Mouse (Mus musculus): Measurements from ENCODE around the gene Aplf. TPM values are rescaled to one million over a fixed set of nuclear protein-coding genes. Genes with fewer than 3 reads are reported as not detected.
"Not testable (repeated sequence)": the region's sequence is repeated elsewhere in the genome, so short reads cannot be mapped to it uniquely, and the experiment has no call there.

The Aplf gene
- total and polyA plus RNA-seq, 2 experiments from 2014 or later: 2.0 to 2.7 TPM

DNA sequence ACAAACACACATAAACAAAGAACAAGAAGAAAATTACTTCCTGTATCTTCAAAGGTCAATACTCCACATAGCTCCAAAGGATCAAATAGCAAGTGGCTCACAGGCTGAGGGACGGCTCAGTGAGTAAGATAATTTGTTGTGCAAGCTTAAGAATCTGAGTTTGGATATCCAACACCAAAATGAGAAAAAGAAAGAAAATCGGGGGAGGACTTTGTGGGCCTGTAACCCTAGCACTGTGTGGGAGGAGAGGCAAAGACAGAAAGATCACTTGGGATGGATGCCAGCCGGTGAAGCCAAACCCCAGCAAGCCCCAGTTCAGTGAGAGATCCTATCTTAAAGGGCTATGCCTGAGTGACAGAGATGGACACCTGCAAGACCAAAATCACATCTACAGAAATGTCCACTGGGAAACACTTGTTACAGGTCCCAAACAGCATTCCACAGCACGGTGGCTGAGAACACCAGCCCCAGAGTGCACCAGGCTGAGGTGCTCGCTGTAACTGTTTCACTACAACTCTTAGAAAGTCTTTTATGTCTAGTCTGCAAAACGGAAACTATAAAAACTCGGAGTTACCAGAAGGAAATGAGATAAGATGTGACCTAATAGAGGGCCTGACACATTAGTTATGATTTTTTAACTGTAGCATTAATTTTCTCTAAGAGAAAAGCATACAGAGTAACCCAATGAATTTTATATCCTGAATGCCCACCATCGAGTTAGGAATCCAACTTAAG, 17.9 kb downstream of the Aplf start:
- ATAC-seq (ENCODE audit: insufficient read depth, low read depth) (no peak), DNase-seq (ENCODE audit: low spot score) (no peak)
- H3K4me3 ChIP-seq (ENCODE audit: low read depth, low read length): no peak overlapping the region
- H3K27me3 ChIP-seq (ENCODE audit: control insufficient read depth, insufficient read depth, low read length): no peaks in the 10 kb centered on the region
- no peak overlapping the region for H3K9ac ChIP-seq (replicated peaks; ENCODE audit: low read depth, low read length)
- H3K4me1 ChIP-seq (ENCODE audit: control insufficient read depth, insufficient read depth): no peaks in the 10 kb centered on the region
- TF ChIP-seq EP300 (IDR thresholded peaks at IDR 0.05; ENCODE audit: low read depth) (no peak), CTCF (IDR thresholded peaks at IDR 0.05; ENCODE audit: low read depth) (no peak)
- H3K9me3 ChIP-seq (replicated peaks; ENCODE audit: control insufficient read depth, low read length): no peaks in the 10 kb centered on the region
- 43% methylated on average over 8 of the region's 8 CpGs for WGBS
- H3K27ac ChIP-seq (ENCODE audit: low read depth): no peak overlapping the region
- H3K36me3 ChIP-seq (replicated peaks; ENCODE audit: control insufficient read depth, insufficient read depth, low read length): no peaks in the 10 kb centered on the region
- H3K4me2 ChIP-seq (ENCODE audit: low read depth, low read length): no peak overlapping the region

DNA sequence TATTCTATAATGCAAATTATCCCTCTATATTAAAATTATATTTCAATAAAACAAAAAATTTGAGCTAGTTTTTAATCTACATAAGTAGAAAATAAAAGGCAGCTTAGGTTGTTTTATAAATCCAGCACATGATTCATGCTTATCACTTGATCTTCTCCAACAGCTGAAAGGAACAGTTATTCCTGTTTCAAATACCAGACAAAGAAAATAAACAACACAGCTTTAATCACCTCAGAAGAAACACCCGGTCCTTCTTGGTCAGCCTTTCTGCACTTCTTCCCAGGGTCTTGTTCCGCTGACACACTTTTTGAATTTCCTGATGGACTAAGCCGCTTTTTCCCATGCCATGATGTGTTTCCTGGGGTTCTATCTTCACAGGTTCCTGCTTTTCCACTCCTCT, 18.5 kb downstream of the Aplf start:
- 61% methylated on average over 3 of the region's 3 CpGs for WGBS
- no peak for ATAC-seq (ENCODE audit: insufficient read depth, low read depth)
- H3K9ac ChIP-seq (replicated peaks; ENCODE audit: low read depth, low read length): no peak overlapping the region

DNA sequence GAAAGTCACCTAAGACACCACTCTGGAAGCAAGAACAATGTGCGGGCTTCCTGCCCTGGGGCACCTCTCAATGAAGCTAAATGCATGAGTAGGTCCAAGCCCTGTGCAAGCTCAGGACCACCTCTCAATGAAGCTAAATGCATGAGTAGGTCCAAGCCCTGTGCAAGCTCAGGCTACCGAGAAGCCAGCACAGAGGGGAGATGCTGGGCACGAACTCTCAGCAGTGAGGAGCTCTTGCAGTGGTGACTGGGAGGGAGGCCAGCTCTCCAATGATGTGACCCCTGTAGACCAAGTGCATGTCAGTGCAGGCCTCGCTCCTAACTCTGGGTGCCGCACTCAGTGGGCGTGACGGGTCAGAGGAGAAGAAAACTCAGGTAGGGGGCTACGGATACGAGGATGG, 19.3 kb downstream of the Aplf start:
- H3K4me1 ChIP-seq (ENCODE audit: control insufficient read depth, insufficient read depth): no peaks in the 10 kb centered on the region
- no peaks in the 10 kb centered on the region for H3K36me3 ChIP-seq (replicated peaks; ENCODE audit: control insufficient read depth, insufficient read depth, low read length)
- H3K9ac ChIP-seq (replicated peaks; ENCODE audit: low read depth, low read length): no peak overlapping the region
- no peak overlapping the region for H3K4me2 ChIP-seq (ENCODE audit: low read depth, low read length)
- H3K9me3 ChIP-seq (replicated peaks; ENCODE audit: control insufficient read depth, low read length): no peaks in the 10 kb centered on the region
- DNase-seq (ENCODE audit: low spot score): no peak
- ATAC-seq (ENCODE audit: insufficient read depth, low read depth): no peak
- H3K4me3 ChIP-seq (ENCODE audit: low read depth, low read length): no peak overlapping the region
- TF ChIP-seq EP300 (IDR thresholded peaks at IDR 0.05; ENCODE audit: low read depth): no peak
- no peak for TF ChIP-seq CTCF (IDR thresholded peaks at IDR 0.05; ENCODE audit: low read depth)
- WGBS: 90% methylated on average over 9 of the region's 9 CpGs
- no peaks in the 10 kb centered on the region for H3K27me3 ChIP-seq (ENCODE audit: control insufficient read depth, insufficient read depth, low read length)
- no peak overlapping the region for H3K27ac ChIP-seq (ENCODE audit: low read depth)

More for the DNA sequence above, 18.5 kb downstream of the Aplf start:
- H3K4me2 ChIP-seq (ENCODE audit: low read depth, low read length): no peak overlapping the region
- H3K27me3 ChIP-seq (ENCODE audit: control insufficient read depth, insufficient read depth, low read length): no peaks in the 10 kb centered on the region
- H3K27ac ChIP-seq (ENCODE audit: low read depth): no peak overlapping the region
- no peaks in the 10 kb centered on the region for H3K4me1 ChIP-seq (ENCODE audit: control insufficient read depth, insufficient read depth)
- H3K36me3 ChIP-seq (replicated peaks; ENCODE audit: control insufficient read depth, insufficient read depth, low read length): no peaks in the 10 kb centered on the region
- DNase-seq (ENCODE audit: low spot score): no peak
- H3K4me3 ChIP-seq (ENCODE audit: low read depth, low read length): no peak overlapping the region
- TF ChIP-seq EP300 (IDR thresholded peaks at IDR 0.05; ENCODE audit: low read depth) (no peak), CTCF (IDR thresholded peaks at IDR 0.05; ENCODE audit: low read depth) (no peak)
- no peaks in the 10 kb centered on the region for H3K9me3 ChIP-seq (replicated peaks; ENCODE audit: control insufficient read depth, low read length)

DNA sequence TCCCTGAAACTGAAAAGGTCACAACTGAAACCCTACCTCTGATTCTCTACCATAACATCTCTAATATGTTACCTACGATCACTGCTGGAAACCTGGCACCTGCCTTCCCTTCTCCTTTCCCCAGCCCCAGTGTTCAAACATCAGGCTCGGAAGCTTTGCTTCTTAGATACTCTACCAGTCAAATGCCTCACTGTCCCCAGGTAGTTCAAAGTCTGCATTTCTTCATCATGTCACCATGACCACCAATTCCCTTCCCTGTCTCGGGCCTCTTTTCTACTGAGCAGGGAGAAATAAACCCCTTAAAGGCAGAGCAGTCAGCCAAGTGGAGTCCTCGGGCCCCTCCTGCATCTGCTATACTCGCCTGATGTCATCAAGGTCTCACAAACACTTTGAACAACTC, 20.2 kb downstream of the Aplf start:
- Histone ChIP-seq H3K9me3 (replicated peaks; ENCODE audit: control insufficient read depth, low read length) (no peaks in the 10 kb centered on the region), H3K9ac (replicated peaks; ENCODE audit: low read depth, low read length) (no peak overlapping the region), H3K36me3 (replicated peaks; ENCODE audit: control insufficient read depth, insufficient read depth, low read length) (no peaks in the 10 kb centered on the region), H3K4me3 (ENCODE audit: low read depth, low read length) (no peak overlapping the region), H3K4me1 (ENCODE audit: control insufficient read depth, insufficient read depth) (no peaks in the 10 kb centered on the region), H3K27me3 (ENCODE audit: control insufficient read depth, insufficient read depth, low read length) (no peaks in the 10 kb centered on the region), H3K27ac (ENCODE audit: low read depth) (no peak overlapping the region), H3K4me2 (ENCODE audit: low read depth, low read length) (no peak overlapping the region)
- no peak for DNase-seq (ENCODE audit: low spot score)
- TF ChIP-seq CTCF (IDR thresholded peaks at IDR 0.05; ENCODE audit: low read depth) (no peak), EP300 (IDR thresholded peaks at IDR 0.05; ENCODE audit: low read depth) (no peak)
- 85% methylated on average over 5 of the region's 5 CpGs for WGBS
- no peak for ATAC-seq (ENCODE audit: insufficient read depth, low read depth)

DNA sequence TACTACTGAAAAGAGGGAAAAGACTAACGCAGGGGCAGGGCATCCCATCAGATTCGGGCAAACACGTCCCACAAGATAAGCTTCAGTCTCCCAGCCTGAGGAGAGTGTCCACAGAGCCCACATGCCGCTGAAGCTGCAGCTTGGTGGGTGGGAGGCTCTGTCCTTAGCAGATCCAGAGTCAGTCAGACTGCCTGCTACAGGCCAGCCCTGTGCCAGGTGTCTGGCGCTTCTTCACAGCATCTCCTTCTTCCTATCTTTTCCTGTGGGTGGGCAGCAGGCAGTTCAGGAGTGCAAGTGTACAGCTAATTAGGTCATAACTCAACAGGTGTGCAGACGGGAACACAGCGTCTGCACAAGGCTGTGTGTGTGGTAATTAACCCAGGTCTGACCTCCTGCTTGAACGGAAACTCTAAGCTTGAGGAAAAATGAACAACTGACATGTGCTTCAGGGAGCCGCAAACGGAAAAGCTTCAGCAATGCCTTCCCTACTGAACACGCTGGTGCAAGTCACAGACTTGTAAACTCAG, 33.8 kb downstream of the Aplf start:
- Histone ChIP-seq H3K9ac (replicated peaks; ENCODE audit: low read depth, low read length) (no peak overlapping the region), H3K4me1 (ENCODE audit: control insufficient read depth, insufficient read depth) (no peaks in the 10 kb centered on the region), H3K9me3 (replicated peaks; ENCODE audit: control insufficient read depth, low read length) (no peaks in the 10 kb centered on the region), H3K27me3 (ENCODE audit: control insufficient read depth, insufficient read depth, low read length) (no peaks in the 10 kb centered on the region), H3K36me3 (replicated peaks; ENCODE audit: control insufficient read depth, insufficient read depth, low read length) (no peaks in the 10 kb centered on the region), H3K4me3 (ENCODE audit: low read depth, low read length) (no peak overlapping the region), H3K27ac (ENCODE audit: low read depth) (no peak overlapping the region), H3K4me2 (ENCODE audit: low read depth, low read length) (no peak overlapping the region)
- 67% methylated on average over 11 of the region's 11 CpGs for WGBS
- ATAC-seq (ENCODE audit: insufficient read depth, low read depth): no peak
- TF ChIP-seq EP300 (IDR thresholded peaks at IDR 0.05; ENCODE audit: low read depth) (no peak), CTCF (IDR thresholded peaks at IDR 0.05; ENCODE audit: low read depth) (no peak)
- DNase-seq (ENCODE audit: low spot score): no peak

DNA sequence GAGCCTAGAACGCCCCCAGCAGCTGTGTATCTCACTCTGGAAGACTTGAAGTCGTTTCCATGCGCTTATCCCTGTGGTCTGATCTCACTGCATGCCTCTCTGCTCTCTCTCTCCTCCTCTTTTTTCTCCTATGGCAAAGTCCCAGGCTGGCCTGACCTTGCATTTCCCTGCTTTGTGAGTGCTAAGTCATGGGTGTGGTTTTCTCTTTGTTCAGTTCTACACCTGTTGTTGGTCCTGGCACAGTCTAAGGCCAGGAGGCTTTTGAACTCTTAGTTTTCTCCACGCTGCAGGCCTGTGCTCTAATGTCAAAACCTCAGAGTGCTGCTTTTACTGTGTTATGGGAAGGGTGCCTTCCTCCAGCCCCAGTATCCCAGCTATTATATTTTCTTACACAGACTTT, 39.8 kb downstream of the Aplf start:
- Histone ChIP-seq H3K9me3 (replicated peaks; ENCODE audit: control insufficient read depth, low read length) (no peaks in the 10 kb centered on the region), H3K27ac (ENCODE audit: low read depth) (no peak overlapping the region), H3K36me3 (replicated peaks; ENCODE audit: control insufficient read depth, insufficient read depth, low read length) (no peaks in the 10 kb centered on the region), H3K27me3 (ENCODE audit: control insufficient read depth, insufficient read depth, low read length) (no peaks in the 10 kb centered on the region), H3K9ac (replicated peaks; ENCODE audit: low read depth, low read length) (no peak overlapping the region), H3K4me1 (ENCODE audit: control insufficient read depth, insufficient read depth) (no peaks in the 10 kb centered on the region), H3K4me3 (ENCODE audit: low read depth, low read length) (no peak overlapping the region), H3K4me2 (ENCODE audit: low read depth, low read length) (no peak overlapping the region)
- 62% methylated on average over 4 of the region's 4 CpGs for WGBS
- ATAC-seq (ENCODE audit: insufficient read depth, low read depth): no peak
- TF ChIP-seq EP300 (IDR thresholded peaks at IDR 0.05; ENCODE audit: low read depth) (no peak), CTCF (IDR thresholded peaks at IDR 0.05; ENCODE audit: low read depth) (no peak)
- no peak for DNase-seq (ENCODE audit: low spot score)

DNA sequence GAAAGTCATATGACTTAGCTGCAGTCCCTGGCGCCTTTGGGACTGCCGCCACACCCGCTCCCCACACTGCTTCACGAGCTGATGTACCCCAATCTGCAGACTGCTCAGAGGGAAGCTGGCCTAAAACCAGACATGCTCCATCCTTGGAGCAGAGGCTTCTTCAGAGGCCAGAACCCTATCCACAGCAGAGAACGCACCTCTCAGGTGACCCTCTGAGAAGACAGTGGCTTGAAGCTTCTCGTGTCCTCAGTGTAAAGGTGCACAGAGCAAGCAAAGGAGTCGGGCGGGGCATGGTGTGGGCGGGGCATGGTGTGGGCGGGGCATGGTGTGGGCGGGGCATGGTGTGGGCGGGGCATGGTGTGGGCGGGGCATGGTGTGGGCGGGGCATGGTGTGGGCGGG, 43.1 kb downstream of the Aplf start:
- H3K27me3 ChIP-seq (ENCODE audit: control insufficient read depth, insufficient read depth, low read length); H3K4me2 ChIP-seq (ENCODE audit: low read depth, low read length); ATAC-seq (ENCODE audit: insufficient read depth, low read depth); H3K27ac ChIP-seq (ENCODE audit: low read depth); H3K4me1 ChIP-seq (ENCODE audit: control insufficient read depth, insufficient read depth); H3K9ac ChIP-seq (replicated peaks; ENCODE audit: low read depth, low read length); H3K4me3 ChIP-seq (ENCODE audit: low read depth, low read length); H3K9me3 ChIP-seq (replicated peaks; ENCODE audit: control insufficient read depth, low read length); H3K36me3 ChIP-seq (replicated peaks; ENCODE audit: control insufficient read depth, insufficient read depth, low read length); DNase-seq (ENCODE audit: low spot score): not testable (repeated sequence)
- WGBS: 92% methylated on average over 9 of the region's 15 CpGs

All from heart, postnatal 0 days (tissue).